Mouse (Mus musculus): ENCODE data around the gene Rpp14.

- no peak for TF ChIP-seq POLR2A (IDR thresholded peaks at IDR 0.05; ENCODE audit: control insufficient read depth, low read depth, low read length)
- no peak for TF ChIP-seq CTCF (IDR thresholded peaks at IDR 0.05; ENCODE audit: control insufficient read depth, insufficient read depth, insufficient replicate concordance, low read depth, low read length)
Observed at GRCm38 (mm10) chr14:8030535-8030934, 49.6 kb upstream of the Rpp14 start.

Data from testis, adult 2 months (tissue).